Mouse (Mus musculus): Measurements from ENCODE around the gene Pkp3. TPM values are rescaled to one million over a fixed set of nuclear protein-coding genes. Genes with fewer than 3 reads are reported as not detected.
A peak's percentile ranks its signal among the peaks of the same experiment; 100 is the strongest.

Gene Pkp3
- total RNA-seq, 2 experiments from 2014 or later: not detected

- no peak for DNase-seq
- intact Hi-C loops (cut with DNase I): no loop called here
Measured at GRCm38 (mm10) chr7:141090228-141090627, 12.2 kb downstream of the Pkp3 start.

GRCm38 (mm10) chr7:141092051-141092735, 14.2 kb downstream of the Pkp3 start:
- intact Hi-C loops (cut with DNase I): no loop called here
- DNase-seq: peak; percentile 75

GRCm38 (mm10) chr7:141093950-141094349, 15.9 kb downstream of the Pkp3 start:
- intact Hi-C loops (cut with DNase I): no loop called here
- DNase-seq: no peak

GRCm38 (mm10) chr7:141094487-141095205, 16.6 kb downstream of the Pkp3 start:
- intact Hi-C loops (cut with DNase I): no loop called here
- no peak for DNase-seq

- no peak for DNase-seq
- intact Hi-C loops (cut with DNase I): no loop called here
Measured at GRCm38 (mm10) chr7:141096021-141096420, 18.0 kb downstream of the Pkp3 start.

- intact Hi-C loops (cut with DNase I): no loop called here
- DNase-seq: no peak
Measured at GRCm38 (mm10) chr7:141096649-141097056, 18.6 kb downstream of the Pkp3 start.

- DNase-seq: no peak
- intact Hi-C loops (cut with DNase I): no loop called here
Measured at GRCm38 (mm10) chr7:141097177-141097576, 19.2 kb downstream of the Pkp3 start.

- DNase-seq: no peak
- intact Hi-C loops (cut with DNase I): no loop called here
Measured at GRCm38 (mm10) chr7:141099911-141100691, 22.1 kb downstream of the Pkp3 start, which contains the start of gene Sigirr. Gene Sigirr, minus strand, starts transcription at chr7:141100572.

GRCm38 (mm10) chr7:141103161-141103560, 25.1 kb downstream of the Pkp3 start:
- no peak for DNase-seq
- intact Hi-C loops (cut with DNase I): no loop called here

- intact Hi-C loops (cut with DNase I): no loop called here
- no peak for DNase-seq
Measured at GRCm38 (mm10) chr7:141115874-141116273, 37.9 kb downstream of the Pkp3 start.

GRCm38 (mm10) chr7:141117636-141118035, 39.6 kb downstream of the Pkp3 start, which contains the start of gene Ano9:
Gene Ano9, minus strand, starts transcription at chr7:141117806.
- DNase-seq: no peak
- intact Hi-C loops (cut with DNase I): no loop called here

GRCm38 (mm10) chr7:141119487-141119886, 41.5 kb downstream of the Pkp3 start:
- intact Hi-C loops (cut with DNase I): no loop called here
- DNase-seq: no peak

GRCm38 (mm10) chr7:141120605-141121004, 42.6 kb downstream of the Pkp3 start:
- no peak for DNase-seq
- intact Hi-C loops (cut with DNase I): no loop called here

- intact Hi-C loops (cut with DNase I): no loop called here
- no peak for DNase-seq
Measured at GRCm38 (mm10) chr7:141121051-141121531, 43.1 kb downstream of the Pkp3 start.

- intact Hi-C loops (cut with DNase I): no loop called here
- no peak for DNase-seq
Measured at GRCm38 (mm10) chr7:141122245-141122644, 44.2 kb downstream of the Pkp3 start, which contains the start of gene Ptdss2. Gene Ptdss2, plus strand, starts transcription at chr7:141122382.

GRCm38 (mm10) chr7:141122689-141123516, 44.9 kb downstream of the Pkp3 start:
- intact Hi-C loops (cut with DNase I): no loop called here
- DNase-seq: peak; percentile 93

GRCm38 (mm10) chr7:141123517-141123856, 45.5 kb downstream of the Pkp3 start:
- intact Hi-C loops (cut with DNase I): no loop called here
- DNase-seq: no peak

GRCm38 (mm10) chr7:141131024-141131820, 53.2 kb downstream of the Pkp3 start:
- DNase-seq: peak; percentile 94
- intact Hi-C loops (cut with DNase I): no loop called here

- DNase-seq: no peak
- intact Hi-C loops (cut with DNase I): no loop called here
Measured at GRCm38 (mm10) chr7:141131904-141132755, 54.1 kb downstream of the Pkp3 start.
